In genomic region chr12:117214919-117215318, GRCm38 (mm10) we compare ENCODE assay signal across 16 mouse cellular contexts.
DNase-seq lines count a peak whose midpoint lies in the region; ATAC-seq and TF ChIP-seq lines count a peak whose summit lies in the region.
"Had no signal": no experiment of that assay in that cellular context is flagged by ENCODE, and none has a peak within 500 bp of the region (broad histone marks: within the 10 kb centered on the region; RNA-seq: fewer than 3 reads in every experiment).

No protein-coding gene starts in this region.

- H3K36me3 ChIP-seq in forebrain, embryonic 13.5 days (ENCODE audit: poor library complexity, severe bottlenecking): peaks cover 66% of the 10 kb centered on the region
- H3K36me3 ChIP-seq in forebrain, embryonic 11.5 days (ENCODE audit: control insufficient read depth, insufficient read depth, low read length): no peaks in the 10 kb centered on the region; the same call in 1 of the 2 replicates
- peaks cover 19% of the 10 kb centered on the region; the same call in 1 of the 2 replicates for H3K36me3 ChIP-seq in midbrain, embryonic 15.5 days (replicated peaks)
- H3K36me3 ChIP-seq: embryonic facial prominence, embryonic 13.5 days; limb, embryonic 12.5 days; liver, embryonic 15.5 days had no signal

- H3K27ac ChIP-seq in forebrain, embryonic 13.5 days: 0 out of 2 replicates have a peak overlapping the region, but pooled peaks have one; percentile 25
- H3K27ac ChIP-seq in forebrain, embryonic 11.5 days (ENCODE audit: low read depth, low read length): no peak overlapping the region
- H3K27ac ChIP-seq in midbrain, embryonic 15.5 days: peak overlapping the region; percentile 30; the same call in 1 of the 2 replicates
- H3K27ac ChIP-seq: embryonic facial prominence, embryonic 13.5 days; limb, embryonic 12.5 days; liver, embryonic 15.5 days had no signal

- WGBS in forebrain, embryonic 13.5 days: 65% methylated on average over 5 of the region's 5 CpGs
- 86% methylated on average over 5 of the region's 5 CpGs for WGBS in forebrain, embryonic 11.5 days
- 65% methylated on average over 5 of the region's 5 CpGs for WGBS in midbrain, embryonic 15.5 days

- no peak for TF ChIP-seq POLR2A in brain, embryonic 14.5 days (IDR thresholded peaks at IDR 0.05; ENCODE audit: borderline replicate concordance, extremely low read depth, insufficient read depth, insufficient read length, poor library complexity, severe bottlenecking)

- no peaks in the 10 kb centered on the region for H3K27me3 ChIP-seq in forebrain, embryonic 13.5 days
- no peaks in the 10 kb centered on the region for H3K27me3 ChIP-seq in forebrain, embryonic 11.5 days (ENCODE audit: control insufficient read depth, insufficient read depth, low read length)
- H3K27me3 ChIP-seq in midbrain, embryonic 15.5 days (replicated peaks): no peaks in the 10 kb centered on the region
- H3K27me3 ChIP-seq: embryonic facial prominence, embryonic 13.5 days; limb, embryonic 12.5 days; liver, embryonic 15.5 days had no signal

- H3K4me3 ChIP-seq in forebrain, embryonic 13.5 days: no peak overlapping the region
- no peak overlapping the region for H3K4me3 ChIP-seq in forebrain, embryonic 11.5 days (ENCODE audit: low read depth, low read length)
- no peak overlapping the region for H3K4me3 ChIP-seq in midbrain, embryonic 15.5 days
- H3K4me3 ChIP-seq: embryonic facial prominence, embryonic 13.5 days; limb, embryonic 12.5 days; liver, embryonic 15.5 days had no signal

- no peak overlapping the region for H3K4me2 ChIP-seq in forebrain, embryonic 13.5 days
- H3K4me2 ChIP-seq in forebrain, embryonic 11.5 days (ENCODE audit: low read depth, low read length, severe bottlenecking): no peak overlapping the region
- H3K4me2 ChIP-seq in midbrain, embryonic 15.5 days: no peak overlapping the region
- H3K4me2 ChIP-seq: embryonic facial prominence, embryonic 13.5 days; heart, embryonic 11.5 days; limb, embryonic 12.5 days; liver, embryonic 15.5 days had no signal

- peak; percentile 77 for ATAC-seq in forebrain, embryonic 13.5 days
- no peak for ATAC-seq in forebrain, embryonic 11.5 days (replicated peaks; ENCODE audit: low FRiP score)
- ATAC-seq in midbrain, embryonic 15.5 days (replicated peaks): no peak; the same call in 1 of the 2 replicates

- H3K4me1 ChIP-seq in forebrain, embryonic 13.5 days: peaks cover 22% of the 10 kb centered on the region
- H3K4me1 ChIP-seq in forebrain, embryonic 11.5 days (replicated peaks; ENCODE audit: control insufficient read depth, insufficient read depth, low read length): no peaks in the 10 kb centered on the region
- peaks cover 4% of the 10 kb centered on the region for H3K4me1 ChIP-seq in midbrain, embryonic 15.5 days
- H3K4me1 ChIP-seq: limb, embryonic 12.5 days; liver, embryonic 15.5 days had no signal

- no peak for DNase-seq in forebrain, embryonic 11.5 days (ENCODE audit: low spot score)
- DNase-seq in left cerebral cortex, postnatal 25 days (ENCODE audit: low spot score in 2 of 2): peak; percentile 26 to 52
- DNase-seq in left cerebral cortex, adult 8-10 months (ENCODE audit: low spot score in 2 of 2): no peak
- DNase-seq in brain, embryonic 14.5 days (ENCODE audit: low read depth): peak; percentile 89
- DNase-seq in heart, postnatal 4 days: no peak
- no peak for DNase-seq in spleen, adult 12 weeks (ENCODE audit: low spot score)
- DNase-seq: gastrocnemius, postnatal 25 days; kidney, adult 9 months; lung, postnatal 36 days; thymus, postnatal 14 days had no signal

- TF ChIP-seq CTCF in brain, embryonic 14.5 days (IDR thresholded peaks at IDR 0.05; ENCODE audit: borderline replicate concordance, extremely low read depth, insufficient read depth, insufficient read length): no peak

- no peak overlapping the region for H3K9ac ChIP-seq in forebrain, embryonic 13.5 days
- no peak overlapping the region for H3K9ac ChIP-seq in forebrain, embryonic 11.5 days (ENCODE audit: low read length)
- H3K9ac ChIP-seq in midbrain, embryonic 15.5 days: no peak overlapping the region
- H3K9ac ChIP-seq: embryonic facial prominence, embryonic 13.5 days; limb, embryonic 12.5 days; liver, embryonic 15.5 days had no signal

- intact Hi-C loops in left cerebral cortex, postnatal 25 days (cut with DNase I): no loop called here

- no peaks in the 10 kb centered on the region for H3K9me3 ChIP-seq in forebrain, embryonic 13.5 days (replicated peaks)
- H3K9me3 ChIP-seq in forebrain, embryonic 11.5 days (ENCODE audit: control insufficient read depth, low read length): no peaks in the 10 kb centered on the region
- no peaks in the 10 kb centered on the region for H3K9me3 ChIP-seq in midbrain, embryonic 15.5 days
- H3K9me3 ChIP-seq: embryonic facial prominence, embryonic 13.5 days; limb, embryonic 12.5 days; liver, embryonic 15.5 days had no signal

Comparison
In these comparisons a context has a peak if more than half of its experiments do, and no peak if none do; other contexts are left out.
1. DNase-seq: peak in left cerebral cortex, postnatal 25 days (2 of 2) and brain, embryonic 14.5 days (single experiment); none in forebrain, embryonic 11.5 days (single experiment), left cerebral cortex, adult 8-10 months (0 of 2), heart, postnatal 4 days (single experiment) and spleen, adult 12 weeks (single experiment).